Mouse (Mus musculus) left cerebral cortex, adult 8-10 months (tissue): ENCODE results near the gene Mtch2. TPM values are rescaled to one million over a fixed set of nuclear protein-coding genes. Genes with fewer than 3 reads are reported as not detected.
"Not testable (repeated sequence)": the region's sequence is repeated elsewhere in the genome, so short reads cannot be mapped to it uniquely, and the experiment has no call there.

Experiments used
- DNase-seq, 2 experiments: peaks; one replicate each; pipeline ENCODE4 v3.0.0; 2022; ENCODE audit warnings: low spot score in 2 of 2
- total RNA-seq, 4 experiments: library from RNA; stranded (reverse); gene quantifications; 2 replicates each; pipeline ENCODE4 v1.2.4; 2022

The Mtch2 gene
- total RNA-seq: 100 to 1,000 TPM in 3 of 4 experiments, 10 to 100 TPM in 1; 99.3 to 117 (median 109) TPM

GRCm38 (mm10) chr2:90846955-90847680 is at the start of gene Mtch2:
Mtch2 (plus strand) TSS chr2:90847155.
- peak; percentile 95 to 98 for DNase-seq

- no peak for DNase-seq
Measured at GRCm38 (mm10) chr2:90808241-90809126, 38.5 kb upstream of the Mtch2 start.

- no peak for DNase-seq
Measured at GRCm38 (mm10) chr2:90810751-90811150, 36.2 kb upstream of the Mtch2 start.

GRCm38 (mm10) chr2:90815266-90815665 is 31.7 kb upstream of the Mtch2 start:
- no peak for DNase-seq

GRCm38 (mm10) chr2:90816144-90816543 is 30.8 kb upstream of the Mtch2 start:
- DNase-seq: no peak

- peak in 1 of 2 experiments; percentile 20 for DNase-seq
Measured at GRCm38 (mm10) chr2:90818710-90819109, 28.2 kb upstream of the Mtch2 start.

GRCm38 (mm10) chr2:90820894-90821293 is 26.1 kb upstream of the Mtch2 start:
- DNase-seq: no peak

- no peak for DNase-seq
Measured at GRCm38 (mm10) chr2:90822978-90823377, 24.0 kb upstream of the Mtch2 start.

- peak in 1 of 2 experiments; percentile 25 for DNase-seq
Measured at GRCm38 (mm10) chr2:90823781-90824180, 23.2 kb upstream of the Mtch2 start.

GRCm38 (mm10) chr2:90824528-90824927 is 22.4 kb upstream of the Mtch2 start:
- DNase-seq: not testable (repeated sequence)

GRCm38 (mm10) chr2:90825515-90826172 is 21.3 kb upstream of the Mtch2 start:
- DNase-seq: no peak

GRCm38 (mm10) chr2:90828739-90829138 is 18.2 kb upstream of the Mtch2 start:
- no peak for DNase-seq

GRCm38 (mm10) chr2:90833502-90833901 is 13.5 kb upstream of the Mtch2 start:
- no peak for DNase-seq

GRCm38 (mm10) chr2:90838621-90839020 is 8.3 kb upstream of the Mtch2 start:
- DNase-seq: no peak

GRCm38 (mm10) chr2:90843666-90844065 is 3.3 kb upstream of the Mtch2 start:
- no peak for DNase-seq

GRCm38 (mm10) chr2:90844262-90844661 is 2.7 kb upstream of the Mtch2 start:
- DNase-seq: no peak

GRCm38 (mm10) chr2:90845234-90845633 is 1.7 kb upstream of the Mtch2 start:
- no peak for DNase-seq

GRCm38 (mm10) chr2:90846171-90846570 is 784 bp upstream of the Mtch2 start:
- DNase-seq: no peak

GRCm38 (mm10) chr2:90846597-90846954 is 379 bp upstream of the Mtch2 start:
- DNase-seq: no peak

GRCm38 (mm10) chr2:90847681-90848050 is 711 bp downstream of the Mtch2 start:
- DNase-seq: no peak

- DNase-seq: no peak
Measured at GRCm38 (mm10) chr2:90848331-90848730, 1.4 kb downstream of the Mtch2 start.

GRCm38 (mm10) chr2:90850401-90850800 is 3.4 kb downstream of the Mtch2 start:
- no peak for DNase-seq
